Mouse (Mus musculus) B cell, adult 62 days (primary cell): Measurements from ENCODE around the gene Gm5458. TPM values are rescaled to one million over a fixed set of nuclear protein-coding genes. Genes with fewer than 3 reads are reported as not detected.

Experiments
- total RNA-seq: library from RNA; stranded (reverse); gene quantifications from 4 replicates; pipeline ENCODE4 v1.2.4, GENCODE M21; 2023

The Gm5458 gene
- not detected in 4 replicates for total RNA-seq

GRCm38 (mm10) chr14:19602481-19602880, at the start of gene Gm5458:
Gm5458 (minus strand) TSS chr14:19602581.

GRCm38 (mm10) chr14:19584804-19585667, 17.3 kb downstream of the Gm5458 start, which contains the start of gene Gm2237:
Gm2237 (minus strand) TSS chr14:19585135.

GRCm38 (mm10) chr14:19549863-19550262, 52.5 kb downstream of the Gm5458 start, which contains the start of gene Gm2244:
Gm2244 (minus strand) TSS chr14:19549963.

Other genes with a start within 250 kb of the Gm5458 start
- gene Gm21738, start 183.7 kb downstream of the Gm5458 start, total RNA-seq: not detected in 4 replicates
- gene Gm2244, start 52.6 kb downstream of the Gm5458 start, total RNA-seq: not detected in 4 replicates
- 1.5 to 2.8 TPM (median 1.7 TPM) in 4 replicates for gene Gm2237, start 17.4 kb downstream of the Gm5458 start, total RNA-seq
- gene Nid2, start 148.7 kb upstream of the Gm5458 start, total RNA-seq: 0.24 to 0.79 TPM (median 0.48 TPM) in 4 replicates
- 49.8 to 54.3 TPM (median 52.2 TPM) in 4 replicates for gene Rtraf, start 221.2 kb upstream of the Gm5458 start, total RNA-seq